Mouse (Mus musculus) neural tube, embryonic 11.5 days (tissue): ENCODE data around the gene Ssr3. TPM values are rescaled to one million over a fixed set of nuclear protein-coding genes. Genes with fewer than 3 reads are reported as not detected.
A peak's percentile ranks its signal among the peaks of the same experiment; 100 is the strongest.

ENCODE experiments used
- ATAC-seq: fragments of 200-750 bp; cut with Nextera tagmentation; 2 replicates; pipeline ENCODE4 v1.8.0; 2017; ENCODE audit warnings: moderate number of reproducible peaks, mild to moderate bottlenecking, moderate TSS enrichment, moderate library complexity; ENCODE audit not compliant: insufficient read depth, low FRiP score, low TSS enrichment
- DNase-seq: peaks from one replicate; pipeline ENCODE4 v3.0.0-alpha.2; 2015; ENCODE audit warnings: low spot score
- H3K27ac ChIP-seq: fragments of 300-500 bp; sonication (generic); 2 replicates; pipeline ENCODE4 v1.5.1; 2014; ENCODE audit warnings: low read depth, mild to moderate bottlenecking, low read length
- H3K27me3 ChIP-seq: fragments of 300-500 bp; sonication (generic); 2 replicates; pipeline ENCODE4 v1.6.1; 2014; ENCODE audit warnings: mild to moderate bottlenecking, low read length, mixed read lengths; ENCODE audit not compliant: control insufficient read depth, insufficient read depth
- H3K36me3 ChIP-seq: fragments of 300-500 bp; sonication (generic); 2 replicates; pipeline ENCODE4 v1.6.1; 2014; ENCODE audit warnings: mild to moderate bottlenecking, low read length, moderate library complexity, mixed read lengths; ENCODE audit not compliant: control insufficient read depth, insufficient read depth
- H3K4me1 ChIP-seq: fragments of 300-500 bp; sonication (generic); 2 replicates; pipeline ENCODE4 v1.6.1; 2014; ENCODE audit warnings: low read length, mixed read lengths; ENCODE audit not compliant: control insufficient read depth, insufficient read depth
- H3K4me2 ChIP-seq: fragments of 300-500 bp; sonication (generic); 2 replicates; pipeline ENCODE4 v1.6.1; 2014; ENCODE audit warnings: low read depth, mild to moderate bottlenecking, moderate library complexity
- H3K4me3 ChIP-seq: fragments of 300-500 bp; sonication (generic); 2 replicates; pipeline ENCODE4 v1.5.1; 2014; ENCODE audit warnings: low read depth, low read length
- H3K9ac ChIP-seq: fragments of 300-500 bp; sonication (generic); 2 replicates; pipeline ENCODE4 v1.6.1; 2014; ENCODE audit warnings: mild to moderate bottlenecking, low read length
- H3K9me3 ChIP-seq: fragments of 300-500 bp; sonication (generic); 2 replicates; pipeline ENCODE4 v1.6.1; 2016; ENCODE audit warnings: low read length; ENCODE audit not compliant: control insufficient read depth
- WGBS: fragments of 180-500 bp; shearing (Covaris S2); extraction: QIAGEN DNeasy Blood & Tissue Kit; methylation state at CpG from one replicate; pipeline ENCODE4 v1.1.7; 2014; 5-methylcytosine and 5-hydroxymethylcytosine counted together
- polyA plus RNA-seq: library from polyadenylated mRNA; unstranded; fragments of >200 nt; fragmentation: Nextera tagmentation; extraction: Ambion mirVana; gene quantifications from 2 replicates; pipeline ENCODE4 v1.2.1, GENCODE M21; 2014

Ssr3 gene
- 269 and 271 TPM in 2 replicates for polyA plus RNA-seq

DNA sequence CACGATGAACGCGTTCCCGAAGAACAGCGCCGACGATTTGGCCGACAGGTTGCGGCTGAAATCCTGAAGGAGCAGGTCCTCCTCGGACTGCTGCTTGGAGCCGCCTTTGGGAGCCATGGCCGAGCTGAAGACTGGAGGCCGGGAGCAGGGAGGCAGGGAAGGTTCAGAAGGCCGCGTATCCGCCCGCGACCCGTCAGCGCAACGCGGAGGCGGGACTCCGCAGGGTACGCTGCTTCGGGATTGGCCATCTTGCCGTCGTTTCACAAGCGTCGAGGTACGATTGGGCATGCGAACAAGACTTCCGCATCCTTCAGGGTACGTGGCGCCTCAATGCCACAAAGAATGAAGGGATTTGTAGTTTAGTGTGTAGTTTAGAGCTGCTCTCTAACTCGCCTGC, at the start of gene Ssr3:
Ssr3 (minus strand) TSS at position 203 of the 397 bp plus-strand sequence.
- Histone ChIP-seq H3K27me3 (no peaks in the 10 kb centered on the region), H3K36me3 (peaks cover 3% of the 10 kb centered on the region; the same call in 1 of the 2 replicates), H3K4me1 (peaks cover 3% of the 10 kb centered on the region; the same call in 1 of the 2 replicates), H3K9ac (peak within 1 kb of the TSS; percentile 93), H3K4me3 (peak within 1 kb of the TSS; percentile 71), H3K9me3 (no peaks in the 10 kb centered on the region), H3K27ac (peak within 1 kb of the TSS; percentile 86), H3K4me2 (peak within 1 kb of the TSS; percentile 81)
- DNase-seq (peak; percentile 97), ATAC-seq (peak; percentile 98)
- WGBS, result under 1% methylated on average over 36 of the region's 36 CpGs

- WGBS, result 65% methylated on average over 8 of the region's 8 CpGs
- no peaks in the 10 kb centered on the region for H3K9me3 ChIP-seq
- no peaks in the 10 kb centered on the region for H3K27me3 ChIP-seq
- H3K4me2 ChIP-seq, result no peak overlapping the region
- no peak overlapping the region for H3K9ac ChIP-seq
- H3K36me3 ChIP-seq, result no peaks in the 10 kb centered on the region
- ATAC-seq, result 0 out of 2 replicates have a peak, but pooled peaks have one; percentile 22
- H3K4me1 ChIP-seq, result peaks cover 5% of the 10 kb centered on the region; the same call in 1 of the 2 replicates
- H3K4me3 ChIP-seq, result no peak overlapping the region
- H3K27ac ChIP-seq, result peak overlapping the region; percentile 20; the same call in 1 of the 2 replicates
- peak; percentile 23 for DNase-seq
Measured at GRCm38 (mm10) chr3:65441586-65442111, 49.2 kb upstream of the Ssr3 start.

DNA sequence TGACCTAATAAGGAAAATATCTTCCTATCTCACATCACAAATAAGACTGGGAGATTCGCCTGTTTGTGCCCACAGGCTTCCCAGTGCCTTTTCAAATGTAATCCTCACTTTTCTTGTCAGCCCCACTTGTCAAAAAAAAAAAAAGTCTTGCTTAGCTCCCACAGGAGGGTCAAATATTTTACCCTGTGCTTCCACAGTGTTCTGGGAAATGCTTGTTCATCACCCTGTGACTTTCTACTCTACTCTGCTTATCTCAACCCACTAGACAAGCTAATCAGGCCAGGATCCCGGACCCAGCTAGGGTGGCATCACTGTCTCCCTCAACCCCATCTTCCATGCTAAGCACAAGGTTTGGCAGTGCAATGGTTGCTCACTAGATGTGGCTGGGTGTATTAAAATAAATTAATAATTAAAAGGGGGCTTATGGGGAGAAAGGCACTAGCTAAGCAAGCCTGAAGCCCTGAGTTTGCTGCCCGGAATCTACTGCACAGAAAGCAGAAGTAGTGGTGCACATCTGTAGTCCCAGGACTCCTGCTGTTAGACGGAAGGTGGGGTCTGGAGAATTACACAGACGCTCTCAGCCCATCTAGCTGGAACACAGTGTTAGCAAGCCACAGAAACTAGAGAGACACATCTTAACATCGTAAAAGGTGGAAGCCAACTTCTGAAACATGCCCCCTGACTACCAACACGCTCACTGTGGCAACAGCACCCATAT, 46.2 kb upstream of the Ssr3 start:
- ATAC-seq (no peak), DNase-seq (no peak)
- H3K9me3 ChIP-seq, result no peaks in the 10 kb centered on the region
- no peaks in the 10 kb centered on the region for H3K27me3 ChIP-seq
- WGBS, result 81% methylated on average over 7 of the region's 7 CpGs
- no peak overlapping the region for H3K27ac ChIP-seq
- H3K36me3 ChIP-seq, result no peaks in the 10 kb centered on the region
- H3K4me2 ChIP-seq, result no peak overlapping the region
- peaks cover 5% of the 10 kb centered on the region; the same call in 1 of the 2 replicates for H3K4me1 ChIP-seq
- H3K9ac ChIP-seq, result no peak overlapping the region
- no peak overlapping the region for H3K4me3 ChIP-seq

DNA sequence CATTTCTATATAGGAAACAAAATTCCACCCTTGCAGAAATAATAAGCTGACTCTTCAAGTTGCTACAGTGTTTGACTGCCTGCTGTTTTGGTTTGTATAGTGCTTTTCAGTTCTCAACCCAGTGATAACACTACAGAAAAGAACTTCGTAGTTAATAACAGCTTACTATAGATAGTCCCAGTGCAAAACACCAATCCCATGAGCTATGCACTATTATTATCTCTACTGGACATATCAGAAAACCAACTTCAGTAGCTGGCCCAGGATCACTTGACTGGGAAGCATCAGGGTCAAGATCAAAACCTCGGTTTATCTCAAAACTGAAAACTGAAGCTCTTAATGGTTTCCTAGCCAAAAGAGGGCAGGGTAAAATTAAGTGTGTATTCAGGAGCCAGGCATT, 43.4 kb upstream of the Ssr3 start:
- ATAC-seq, result no peak
- WGBS, result 89% methylated on average over 2 of the region's 2 CpGs
- Histone ChIP-seq H3K4me1 (no peaks in the 10 kb centered on the region), H3K4me3 (no peak overlapping the region), H3K4me2 (no peak overlapping the region), H3K27me3 (no peaks in the 10 kb centered on the region), H3K27ac (no peak overlapping the region), H3K36me3 (no peaks in the 10 kb centered on the region), H3K9ac (no peak overlapping the region), H3K9me3 (no peaks in the 10 kb centered on the region)
- DNase-seq, result no peak

DNA sequence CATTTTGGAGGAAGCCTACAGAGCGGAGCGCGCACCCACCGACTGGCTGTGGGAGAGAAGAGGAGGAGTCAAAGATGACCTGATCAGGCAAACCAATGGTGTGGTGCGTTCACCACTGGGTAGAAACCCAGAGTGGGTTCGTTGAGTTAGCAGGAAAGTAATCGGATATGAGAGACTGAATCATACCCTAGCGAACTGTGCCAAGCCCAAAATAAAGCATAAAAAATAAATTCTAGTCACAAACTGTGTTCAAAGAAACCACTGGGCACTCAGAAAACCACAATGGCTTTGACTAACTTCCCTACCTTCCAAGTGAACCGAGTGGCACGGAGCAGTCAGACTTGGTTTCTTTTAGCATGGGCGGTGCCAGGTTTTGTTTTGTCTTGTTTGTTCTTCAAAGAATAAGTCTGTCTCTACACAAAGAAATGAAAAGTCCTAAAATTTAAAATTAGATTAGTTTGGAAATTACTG, 42.7 kb upstream of the Ssr3 start:
- H3K4me3 ChIP-seq, result no peak overlapping the region
- no peaks in the 10 kb centered on the region for H3K9me3 ChIP-seq
- no peaks in the 10 kb centered on the region for H3K27me3 ChIP-seq
- no peaks in the 10 kb centered on the region for H3K36me3 ChIP-seq
- no peak overlapping the region for H3K9ac ChIP-seq
- H3K27ac ChIP-seq, result no peak overlapping the region
- ATAC-seq (no peak), DNase-seq (no peak)
- WGBS, result 92% methylated on average over 11 of the region's 11 CpGs
- no peaks in the 10 kb centered on the region for H3K4me1 ChIP-seq
- no peak overlapping the region for H3K4me2 ChIP-seq

DNA sequence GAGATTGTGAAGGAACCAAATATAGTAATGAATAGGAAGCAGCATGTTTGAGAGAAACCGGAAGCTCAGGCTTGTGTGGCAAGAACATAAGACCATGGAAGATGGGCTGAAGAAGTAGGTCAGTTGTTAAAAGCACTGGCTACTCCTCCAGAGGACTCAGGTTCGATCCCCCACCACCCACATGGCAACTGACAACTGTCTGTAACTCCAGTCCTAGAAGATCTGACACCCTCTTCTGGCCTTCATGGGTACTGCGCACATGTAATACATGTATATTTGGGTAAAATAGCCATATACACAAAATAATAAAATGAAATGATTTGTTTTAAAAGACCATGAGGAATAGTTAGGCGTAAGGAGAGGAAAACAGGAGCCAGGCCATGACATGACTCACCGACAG, 39.8 kb upstream of the Ssr3 start:
- ATAC-seq, result no peak
- H3K4me2 ChIP-seq, result no peak overlapping the region
- 90% methylated on average over 5 of the region's 5 CpGs for WGBS

GRCm38 (mm10) chr3:65419706-65420105, 27.3 kb upstream of the Ssr3 start:
- Histone ChIP-seq H3K36me3 (no peaks in the 10 kb centered on the region), H3K4me3 (no peak overlapping the region), H3K9me3 (no peaks in the 10 kb centered on the region), H3K4me2 (no peak overlapping the region), H3K27ac (no peak overlapping the region), H3K27me3 (no peaks in the 10 kb centered on the region), H3K4me1 (no peaks in the 10 kb centered on the region), H3K9ac (no peak overlapping the region)
- ATAC-seq, result no peak
- 89% methylated on average over 3 of the region's 3 CpGs for WGBS
- DNase-seq, result no peak

More for the DNA sequence above, 39.8 kb upstream of the Ssr3 start:
- DNase-seq, result no peak
- H3K36me3 ChIP-seq, result no peaks in the 10 kb centered on the region
- H3K9me3 ChIP-seq, result no peaks in the 10 kb centered on the region
- no peak overlapping the region for H3K27ac ChIP-seq
- no peaks in the 10 kb centered on the region for H3K27me3 ChIP-seq
- no peaks in the 10 kb centered on the region for H3K4me1 ChIP-seq
- no peak overlapping the region for H3K4me3 ChIP-seq
- no peak overlapping the region for H3K9ac ChIP-seq

- Histone ChIP-seq H3K4me3 (no peak overlapping the region), H3K4me2 (no peak overlapping the region), H3K4me1 (no peaks in the 10 kb centered on the region), H3K27me3 (no peaks in the 10 kb centered on the region), H3K36me3 (no peaks in the 10 kb centered on the region), H3K27ac (no peak overlapping the region), H3K9ac (no peak overlapping the region), H3K9me3 (no peaks in the 10 kb centered on the region)
- no peak for ATAC-seq
- no peak for DNase-seq
- 57% methylated on average over 5 of the region's 5 CpGs for WGBS
Measured at GRCm38 (mm10) chr3:65417913-65418594, 25.6 kb upstream of the Ssr3 start.
